Mouse (Mus musculus) limb, embryonic 13.5 days (tissue): Measurements from ENCODE around the gene Nfya. TPM values are rescaled to one million over a fixed set of nuclear protein-coding genes. Genes with fewer than 3 reads are reported as not detected.
"Not testable (repeated sequence)": the region's sequence is repeated elsewhere in the genome, so short reads cannot be mapped to it uniquely, and the experiment has no call there.

Source experiments
- ATAC-seq: fragments of 200-750 bp; cut with Nextera tagmentation; 2 replicates; pipeline ENCODE4 v1.8.0; 2017; ENCODE audit warnings: low read depth, moderate number of reproducible peaks, moderate TSS enrichment; ENCODE audit not compliant: low FRiP score
- H3K27ac ChIP-seq: fragments of 300-500 bp; sonication (generic); 2 replicates; pipeline ENCODE4 v1.5.1; 2015; ENCODE audit warnings: inconsistent platforms, mild to moderate bottlenecking, moderate library complexity
- H3K27me3 ChIP-seq: fragments of 300-500 bp; sonication (generic); 2 replicates; pipeline ENCODE4 v1.6.1; 2015; ENCODE audit warnings: mild to moderate bottlenecking, inconsistent platforms
- H3K36me3 ChIP-seq: fragments of 300-500 bp; sonication (generic); 2 replicates; pipeline ENCODE4 v1.6.1; 2015; ENCODE audit warnings: inconsistent platforms, mild to moderate bottlenecking, moderate library complexity
- H3K4me1 ChIP-seq: fragments of 300-500 bp; sonication (generic); 2 replicates; pipeline ENCODE4 v1.6.1; 2015; ENCODE audit warnings: inconsistent platforms
- H3K4me2 ChIP-seq: fragments of 300-500 bp; sonication (generic); replicated peaks from 2 replicates; pipeline ENCODE4 v1.6.1; 2015; ENCODE audit warnings: inconsistent platforms, mild to moderate bottlenecking, moderate library complexity
- H3K4me3 ChIP-seq: fragments of 300-500 bp; sonication (generic); 2 replicates; pipeline ENCODE4 v1.5.1; 2015; ENCODE audit warnings: moderate library complexity, mild to moderate bottlenecking, inconsistent platforms
- H3K9ac ChIP-seq: fragments of 300-500 bp; sonication (generic); 2 replicates; pipeline ENCODE4 v1.6.1; 2015; ENCODE audit warnings: mild to moderate bottlenecking, inconsistent platforms
- H3K9me3 ChIP-seq: fragments of 300-500 bp; sonication (generic); 2 replicates; pipeline ENCODE4 v1.6.1; 2016; ENCODE audit warnings: inconsistent platforms
- WGBS: fragments of 180-500 bp; shearing (Covaris S2); methylation state at CpG from one replicate; pipeline ENCODE4 v1.1.7; 2015; 5-methylcytosine and 5-hydroxymethylcytosine counted together
- polyA plus RNA-seq: library from polyadenylated mRNA; unstranded; fragments of >200 nt; fragmentation: Nextera tagmentation; extraction: Ambion mirVana; gene quantifications from 2 replicates; pipeline ENCODE4 v1.2.1, GENCODE M21; 2015

Nfya gene
- polyA plus RNA-seq, 1 experiment from 2014 or later, result 16.7 TPM

DNA sequence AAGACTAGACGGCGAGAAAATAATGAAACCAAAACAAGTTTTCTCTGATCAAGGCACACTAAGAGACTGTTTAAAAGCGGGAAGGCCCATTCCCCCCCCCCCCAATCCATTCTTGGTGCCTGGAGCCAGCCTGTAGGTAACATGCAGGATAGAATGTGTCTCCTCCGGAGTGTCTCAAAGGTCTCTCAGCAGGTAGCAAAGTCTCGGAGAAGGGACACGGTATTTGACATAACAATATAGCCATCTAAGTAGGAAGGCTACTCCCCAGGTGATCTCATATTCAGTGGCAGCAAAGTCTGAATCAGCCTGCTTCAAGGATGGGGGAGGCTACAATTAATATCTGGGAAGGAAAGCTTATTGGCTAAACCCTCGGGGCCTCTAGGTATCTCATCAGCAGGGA is 56.7 kb downstream of the Nfya start:
- not testable (repeated sequence) for H3K27ac ChIP-seq, H3K4me3 ChIP-seq, ATAC-seq, H3K4me1 ChIP-seq, H3K4me2 ChIP-seq, H3K9me3 ChIP-seq, H3K9ac ChIP-seq, H3K27me3 ChIP-seq, H3K36me3 ChIP-seq
- 82% methylated on average over 7 of the region's 7 CpGs for WGBS

DNA sequence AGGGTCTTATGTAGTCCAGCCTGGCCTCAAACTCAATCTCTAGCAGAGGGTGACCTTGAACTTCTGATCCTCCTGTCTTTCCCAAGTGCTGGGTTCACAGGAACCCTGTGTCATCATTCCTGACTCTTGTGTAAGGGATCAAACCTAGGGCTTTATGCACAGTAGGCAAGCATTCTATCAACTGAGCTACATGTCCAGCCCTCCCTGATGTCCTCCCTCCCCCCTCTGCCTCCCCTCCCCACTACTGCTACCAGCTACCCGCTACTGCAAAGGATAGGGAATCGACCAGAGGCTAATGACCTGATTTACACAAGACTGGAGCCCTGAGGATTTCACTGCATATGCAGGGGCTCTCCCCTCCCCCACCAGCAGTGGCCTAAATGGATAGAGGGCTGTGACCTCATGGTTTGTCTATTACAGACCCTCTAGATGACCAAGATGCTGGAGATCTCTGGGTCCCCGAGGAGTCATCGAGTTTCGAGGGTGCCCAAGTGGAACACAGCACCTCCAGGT is 59.0 kb downstream of the Nfya start:
- Histone ChIP-seq H3K4me1 (no peaks in the 10 kb centered on the region), H3K4me2 (no peak overlapping the region), H3K27ac (no peak overlapping the region), H3K36me3 (no peaks in the 10 kb centered on the region), H3K9me3 (no peaks in the 10 kb centered on the region), H3K4me3 (no peak overlapping the region), H3K9ac (no peak overlapping the region), H3K27me3 (no peaks in the 10 kb centered on the region)
- ATAC-seq, result no peak
- WGBS, result 71% methylated on average over 5 of the region's 5 CpGs

DNA sequence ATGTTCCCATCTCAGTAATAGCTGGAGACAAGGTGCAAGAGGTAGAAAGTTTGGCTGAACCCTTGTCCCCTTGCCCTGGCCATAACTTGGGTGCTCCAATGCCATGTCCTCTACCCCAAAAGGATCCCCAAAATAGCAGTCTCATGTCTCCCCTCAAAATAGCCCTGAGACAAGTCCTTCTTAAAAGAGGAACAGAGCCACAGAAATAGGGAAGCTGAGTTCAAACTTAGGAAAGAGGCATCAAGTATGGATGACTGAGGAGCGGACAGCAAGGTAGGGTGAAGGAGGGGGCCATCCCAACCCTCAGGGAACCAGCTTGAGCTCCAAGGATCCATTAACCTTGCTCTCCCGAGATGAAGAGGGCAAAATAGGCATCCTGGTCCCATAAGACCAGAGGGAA is 62.4 kb downstream of the Nfya start:
- no peak overlapping the region for H3K9ac ChIP-seq
- WGBS, result 70% methylated on average over 2 of the region's 2 CpGs
- H3K4me2 ChIP-seq, result no peak overlapping the region
- no peaks in the 10 kb centered on the region for H3K27me3 ChIP-seq
- H3K9me3 ChIP-seq, result no peaks in the 10 kb centered on the region
- no peaks in the 10 kb centered on the region for H3K4me1 ChIP-seq
- H3K27ac ChIP-seq, result no peak overlapping the region
- no peak overlapping the region for H3K4me3 ChIP-seq
- no peaks in the 10 kb centered on the region for H3K36me3 ChIP-seq
- ATAC-seq, result no peak

DNA sequence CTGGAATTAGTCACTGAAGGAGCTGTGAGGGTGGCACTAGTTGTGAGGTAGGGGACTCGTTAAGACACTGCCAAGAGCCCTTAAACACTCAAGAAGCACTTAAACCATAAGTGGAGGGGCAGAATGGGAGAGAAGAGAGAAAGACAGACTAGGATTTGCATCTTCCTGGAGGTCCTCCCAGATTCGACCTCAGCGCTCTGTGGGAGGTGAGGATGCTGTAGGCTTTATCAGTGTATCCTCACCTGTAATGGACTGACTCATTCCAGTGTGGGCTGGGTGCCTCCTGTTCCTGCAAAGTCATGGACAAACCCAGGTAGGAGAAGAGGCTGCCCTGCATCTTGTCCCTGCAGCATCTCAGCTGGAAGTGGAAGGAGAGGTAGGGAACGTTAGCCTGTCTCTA is 62.9 kb downstream of the Nfya start:
- WGBS, result 58% methylated on average over 4 of the region's 4 CpGs

DNA sequence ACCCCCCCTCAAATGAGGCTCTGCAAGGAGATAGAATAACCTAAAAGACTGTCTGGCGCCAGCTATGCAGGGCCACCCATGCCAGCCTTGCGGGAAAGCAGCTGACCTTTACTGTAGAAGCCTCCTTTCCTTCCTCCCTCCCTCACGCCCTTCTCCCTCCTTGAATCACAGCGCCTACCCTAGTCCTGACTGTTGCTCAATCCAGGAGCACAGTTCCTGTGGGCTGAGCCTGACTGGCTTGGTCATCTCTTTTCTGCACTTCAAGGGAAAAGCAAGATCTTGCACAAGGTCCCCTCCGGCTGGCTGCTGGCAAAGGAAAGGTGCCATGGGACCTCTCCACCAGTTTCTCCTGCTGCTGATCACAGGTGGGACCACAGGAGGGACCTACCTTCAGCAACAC is 63.5 kb downstream of the Nfya start, which contains the start of gene Trem2:
Trem2 (plus strand) TSS at position 171 of the 400 bp plus-strand sequence.
- H3K4me3 ChIP-seq, result no peak within 1 kb of the TSS
- H3K4me2 ChIP-seq, result no peak within 1 kb of the TSS
- no peaks in the 10 kb centered on the region for H3K4me1 ChIP-seq
- H3K27me3 ChIP-seq, result no peaks in the 10 kb centered on the region
- no peaks in the 10 kb centered on the region for H3K36me3 ChIP-seq
- H3K27ac ChIP-seq, result no peak within 1 kb of the TSS
- ATAC-seq, result no peak
- H3K9me3 ChIP-seq, result no peaks in the 10 kb centered on the region
- WGBS, result 75% methylated on average over 5 of the region's 5 CpGs
- H3K9ac ChIP-seq, result no peak within 1 kb of the TSS

More for the DNA sequence above, 62.9 kb downstream of the Nfya start:
- H3K4me3 ChIP-seq, result no peak overlapping the region
- H3K9ac ChIP-seq, result no peak overlapping the region
- H3K4me1 ChIP-seq, result no peaks in the 10 kb centered on the region
- H3K36me3 ChIP-seq, result no peaks in the 10 kb centered on the region
- no peak overlapping the region for H3K4me2 ChIP-seq
- no peaks in the 10 kb centered on the region for H3K9me3 ChIP-seq
- no peak for ATAC-seq
- no peak overlapping the region for H3K27ac ChIP-seq
- no peaks in the 10 kb centered on the region for H3K27me3 ChIP-seq

DNA sequence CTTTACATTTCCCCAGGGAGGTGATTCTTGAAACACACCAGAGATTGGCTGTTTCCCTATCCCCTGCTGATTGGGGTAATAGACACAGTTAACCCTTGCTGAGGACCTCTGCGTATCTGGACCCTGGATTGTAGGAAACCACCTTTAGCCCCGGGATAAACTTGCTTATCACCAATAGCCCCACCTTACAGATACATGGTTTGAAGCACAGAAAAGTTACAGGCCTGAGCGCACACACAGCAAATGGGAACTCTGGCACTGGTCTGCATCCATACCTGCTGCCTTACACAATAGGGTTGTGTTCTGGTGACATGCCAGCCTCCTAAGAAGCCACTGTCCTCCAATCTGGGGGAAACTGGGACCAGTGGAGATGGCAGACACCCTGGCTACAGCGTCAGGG is 63.9 kb downstream of the Nfya start:
- Histone ChIP-seq H3K27ac (no peak overlapping the region), H3K4me2 (no peak overlapping the region), H3K4me3 (no peak overlapping the region), H3K9me3 (no peaks in the 10 kb centered on the region), H3K36me3 (no peaks in the 10 kb centered on the region), H3K9ac (no peak overlapping the region), H3K4me1 (no peaks in the 10 kb centered on the region), H3K27me3 (no peaks in the 10 kb centered on the region)
- 79% methylated on average over 4 of the region's 4 CpGs for WGBS
- no peak for ATAC-seq

DNA sequence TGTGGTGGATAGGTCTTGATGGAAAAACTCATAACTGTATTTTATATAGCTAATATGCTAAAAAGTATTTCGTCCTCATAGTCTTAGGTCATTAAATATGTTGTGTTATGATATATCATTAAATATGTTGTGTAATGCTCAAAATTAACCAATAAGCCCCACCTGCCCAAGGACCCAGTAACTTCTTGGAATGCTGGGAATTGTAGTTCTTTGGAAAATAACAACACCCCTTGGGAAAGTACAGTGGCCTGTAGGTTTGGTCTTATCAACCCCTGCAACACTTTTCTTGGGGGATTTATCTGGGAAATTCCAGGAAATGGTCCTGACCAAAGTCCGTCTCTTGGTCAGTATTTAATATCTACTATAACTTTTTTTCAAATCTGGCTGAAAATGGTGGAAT is 66.6 kb downstream of the Nfya start:
- H3K9ac ChIP-seq, result no peak overlapping the region
- H3K4me2 ChIP-seq, result no peak overlapping the region
- no peaks in the 10 kb centered on the region for H3K27me3 ChIP-seq
- no peak overlapping the region for H3K27ac ChIP-seq
- no peaks in the 10 kb centered on the region for H3K36me3 ChIP-seq
- H3K4me1 ChIP-seq, result no peaks in the 10 kb centered on the region
- WGBS, result 79% methylated on average over 2 of the region's 2 CpGs
- no peak for ATAC-seq
- no peaks in the 10 kb centered on the region for H3K9me3 ChIP-seq
- H3K4me3 ChIP-seq, result no peak overlapping the region

DNA sequence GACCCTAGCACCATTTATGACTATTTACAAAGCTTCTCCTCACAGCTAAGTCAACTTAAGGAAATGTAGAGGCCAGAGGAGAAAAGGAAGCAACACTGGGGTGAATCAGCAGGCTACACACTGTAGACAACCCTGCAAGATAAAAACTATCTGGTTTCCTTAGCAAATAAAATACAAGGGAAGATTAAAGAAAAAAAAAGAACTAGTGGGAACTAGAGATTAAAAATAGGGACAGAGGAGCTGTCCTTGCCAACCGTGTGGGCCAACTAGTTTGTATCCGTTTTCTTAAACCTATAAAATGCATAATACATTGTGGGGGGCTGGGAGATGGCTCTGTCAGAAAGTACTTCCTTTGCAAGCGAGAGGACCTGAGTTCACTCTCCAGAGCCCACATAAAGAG is 67.8 kb downstream of the Nfya start:
- no peak overlapping the region for H3K27ac ChIP-seq
- no peaks in the 10 kb centered on the region for H3K27me3 ChIP-seq
- no peaks in the 10 kb centered on the region for H3K36me3 ChIP-seq
- H3K9me3 ChIP-seq, result no peaks in the 10 kb centered on the region
- no peaks in the 10 kb centered on the region for H3K4me1 ChIP-seq
- H3K4me2 ChIP-seq, result no peak overlapping the region
- 63% methylated on average over 3 of the region's 3 CpGs for WGBS
- no peak overlapping the region for H3K9ac ChIP-seq
- ATAC-seq, result no peak
- H3K4me3 ChIP-seq, result no peak overlapping the region

DNA sequence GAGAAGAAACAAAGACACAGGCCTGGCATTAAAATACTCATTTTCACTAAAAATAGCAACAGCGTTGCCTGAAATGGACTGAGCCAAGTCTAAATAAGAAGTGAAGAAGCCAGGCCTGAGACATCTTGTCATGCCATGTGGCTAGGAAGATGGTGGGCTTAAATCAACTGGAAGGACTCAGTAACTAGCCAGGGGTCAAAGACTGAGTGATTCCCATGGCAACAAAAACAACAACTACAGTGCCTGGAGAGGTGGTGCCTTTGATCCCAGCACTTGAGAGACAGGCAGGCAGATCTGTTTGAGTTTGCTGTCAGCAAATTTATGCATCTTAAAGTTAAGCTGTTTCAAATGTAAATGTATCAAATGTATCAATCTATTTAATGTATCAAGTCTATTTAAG is 69.4 kb downstream of the Nfya start:
- no peaks in the 10 kb centered on the region for H3K36me3 ChIP-seq
- WGBS, result 88% methylated on average over 1 of the region's 1 CpGs
- no peaks in the 10 kb centered on the region for H3K9me3 ChIP-seq
- H3K27ac ChIP-seq, result no peak overlapping the region
- H3K9ac ChIP-seq, result no peak overlapping the region
- no peak overlapping the region for H3K4me3 ChIP-seq
- H3K27me3 ChIP-seq, result no peaks in the 10 kb centered on the region
- no peak overlapping the region for H3K4me2 ChIP-seq
- no peaks in the 10 kb centered on the region for H3K4me1 ChIP-seq
- ATAC-seq, result no peak

Other genes with a start within 250 kb of the Nfya start
- 0.11 TPM in 1 of 2 replicates, not detected in the other for gene A530064D06Rik, start 242.6 kb downstream of the Nfya start, polyA plus RNA-seq
- gene Trem1, start 177.1 kb downstream of the Nfya start, polyA plus RNA-seq, result 0.06 TPM in 1 of 2 replicates, not detected in the other
- gene Trem3, start 162.1 kb downstream of the Nfya start, polyA plus RNA-seq, result 0.14 TPM in 1 of 2 replicates, not detected in the other
- gene Treml4, start 145.6 kb downstream of the Nfya start, polyA plus RNA-seq, result 0.48 TPM in 1 of 2 replicates, not detected in the other
- 0.15 and 0.51 TPM in 2 replicates for gene Treml2, start 110.4 kb downstream of the Nfya start, polyA plus RNA-seq
- gene B430306N03Rik, start 93.8 kb downstream of the Nfya start, polyA plus RNA-seq, result 0.10 and 0.11 TPM in 2 replicates
- 3.5 and 3.6 TPM in 2 replicates for gene Trem2, start 63.5 kb downstream of the Nfya start, polyA plus RNA-seq
- 1.1 and 1.3 TPM in 2 replicates for gene Treml1, start 50.0 kb downstream of the Nfya start, polyA plus RNA-seq
- gene Oard1, start 108 bp upstream of the Nfya start, polyA plus RNA-seq, result 52.5 and 56.6 TPM in 2 replicates
- gene Apobec2, start 23.0 kb upstream of the Nfya start, polyA plus RNA-seq, result 21.8 and 21.9 TPM in 2 replicates
- gene Tspo2, start 41.6 kb upstream of the Nfya start, polyA plus RNA-seq, result 1.8 and 2.0 TPM in 2 replicates
- 0.31 and 0.32 TPM in 2 replicates for gene Unc5cl, start 45.0 kb upstream of the Nfya start, polyA plus RNA-seq